Mouse (Mus musculus) megakaryocyte, embryonic 14.5 days (primary cell): ENCODE measurements around the gene Gm49322.

Experiments
- FLI1 ChIP-seq: IDR thresholded peaks from 2 replicates; pipeline ENCODE4 v1.6.1; 2012; ENCODE audit warnings: low read length, inconsistent platforms, mixed read lengths
- GATA1 ChIP-seq: IDR thresholded peaks from 3 replicates; pipeline ENCODE4 v1.6.1; 2012; ENCODE audit warnings: mixed read lengths, low read length, inconsistent platforms, borderline replicate concordance

GRCm38 (mm10) chr10:80576351-80577194 is 29.2 kb upstream of the Gm49322 start:
- TF ChIP-seq GATA1, result no peak
- no peak for TF ChIP-seq FLI1
